Mouse (Mus musculus): Measurements from ENCODE around the gene Capn7.

DNA sequence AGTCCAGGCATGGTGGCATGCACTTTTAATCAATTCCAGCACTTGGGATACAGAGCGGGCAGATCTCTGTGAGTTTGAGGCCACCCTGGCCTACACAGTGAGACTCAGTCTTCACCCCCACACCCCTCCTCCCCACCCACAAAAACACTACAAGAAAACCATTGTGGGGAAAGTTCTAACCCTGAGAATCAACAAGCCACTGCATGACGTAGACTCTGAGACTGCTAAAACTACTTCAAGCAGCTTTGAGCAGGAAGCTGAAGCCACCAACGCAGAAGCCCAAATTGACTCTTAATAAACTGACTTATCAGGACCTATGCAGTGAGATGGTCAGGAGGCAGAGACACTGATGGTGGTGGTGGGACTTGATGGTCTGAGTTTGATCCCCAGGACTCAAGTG lies 62.8 kb downstream of the Capn7 start:
- TF ChIP-seq CTCF (IDR thresholded peaks at IDR 0.05 in 2 of 3, conservative IDR thresholded peaks at IDR 0.05 in 1 of 3; ENCODE audit: control insufficient read depth in 1 of 3, insufficient read depth in 1 of 3, low read depth in 2 of 3, low read length in 3 of 3, poor library complexity in 1 of 3, severe bottlenecking in 1 of 3) (no peak), MYB (IDR thresholded peaks at IDR 0.05; ENCODE audit: low read depth, low read length) (no peak), MEF2A (IDR thresholded peaks at IDR 0.05; ENCODE audit: extremely low read depth, insufficient replicate concordance, low read depth, low read length, poor library complexity, severe bottlenecking) (no peak), POLR2A (IDR thresholded peaks at IDR 0.05; ENCODE audit: control insufficient read depth in 1 of 2, insufficient read depth in 1 of 2, low read depth in 1 of 2, low read length in 2 of 2, poor library complexity in 1 of 2) (no peak), MAFK (IDR thresholded peaks at IDR 0.05; ENCODE audit: borderline replicate concordance, low read depth, low read length) (no peak), TBP (IDR thresholded peaks at IDR 0.05; ENCODE audit: low read depth, low read length) (no peak), MAX (IDR thresholded peaks at IDR 0.05; ENCODE audit: low read length) (no peak), EP300 (IDR thresholded peaks at IDR 0.05; ENCODE audit: low read depth in 1 of 2, low read length in 2 of 2) (no peak), USF1 (IDR thresholded peaks at IDR 0.05; ENCODE audit: low read depth, low read length) (no peak), NRF1 (IDR thresholded peaks at IDR 0.05; ENCODE audit: insufficient read depth, low read depth, low read length, poor library complexity, severe bottlenecking) (no peak), ETS1 (IDR thresholded peaks at IDR 0.05; ENCODE audit: low read depth, low read length) (no peak), UBTF (IDR thresholded peaks at IDR 0.05; ENCODE audit: borderline replicate concordance, insufficient read depth, low read depth, low read length) (no peak)

All from MEL (cell line).